Mouse (Mus musculus) monocyte, adult 5-6 weeks (primary cell): ENCODE data around the gene Gm11060. TPM values are rescaled to one million over a fixed set of nuclear protein-coding genes. Genes with fewer than 3 reads are reported as not detected.

ENCODE experiments used
- ATAC-seq: fragments of 153-309, 156-312 bp; replicated peaks from 2 replicates; pipeline ENCODE4 v1.8.0; 2017; ENCODE audit warnings: mild to moderate bottlenecking; ENCODE audit not compliant: low TSS enrichment, insufficient number of reproducible peaks, severe bottlenecking, poor library complexity, low FRiP score
- total RNA-seq: library from RNA; stranded (forward); fragments of 200-1000, 200-491, 200-594 nt; gene quantifications from 3 replicates; pipeline ENCODE4 v1.2.3, GENCODE M21; 2017

Gene Gm11060
- total RNA-seq, 1 experiment from 2014 or later = not detected

DNA sequence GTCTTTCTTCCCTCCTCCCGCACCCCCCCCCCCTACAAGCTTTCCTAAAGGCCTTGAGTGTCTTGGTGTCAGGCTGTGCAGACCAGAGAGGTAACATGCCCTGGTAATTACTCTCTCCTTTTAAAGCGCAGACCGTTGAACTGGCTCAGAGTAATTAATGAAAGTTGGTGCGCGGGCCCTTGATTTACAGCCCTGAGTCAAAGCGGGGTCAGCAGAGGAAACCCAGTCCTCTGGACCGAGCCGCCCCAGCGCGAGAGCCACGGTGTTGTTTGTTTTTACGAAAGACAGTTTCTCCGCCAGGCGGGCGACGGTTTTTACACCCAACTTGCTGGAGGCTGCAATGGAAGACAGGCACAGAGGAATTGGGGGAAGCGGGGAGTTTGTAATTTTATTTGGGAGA lies 40.5 kb downstream of the Gm11060 start:
- ATAC-seq = no peak

GRCm38 (mm10) chr2:105132933-105133795 lies 41.3 kb downstream of the Gm11060 start:
- no peak for ATAC-seq

DNA sequence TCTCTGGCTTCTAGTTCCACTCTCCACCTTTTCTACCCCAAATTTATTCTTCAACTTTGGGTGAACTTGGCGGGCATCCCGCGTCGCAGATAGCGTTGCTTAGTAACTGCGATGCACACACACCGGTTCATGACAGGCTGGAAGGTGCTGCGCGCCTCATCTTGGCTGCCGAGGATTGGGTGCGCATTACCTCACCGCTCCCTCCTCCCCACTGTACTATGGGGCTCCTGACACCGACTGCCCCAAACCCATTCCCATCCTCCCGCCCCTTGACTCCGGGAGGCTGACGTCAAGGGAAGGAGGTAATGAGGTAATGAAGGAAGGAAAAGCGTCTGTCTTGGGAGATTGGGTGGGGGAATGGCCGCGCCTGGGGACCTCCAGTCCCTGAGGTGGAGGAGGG lies 42.5 kb downstream of the Gm11060 start:
- ATAC-seq = no peak

GRCm38 (mm10) chr2:105139471-105139870 lies 47.7 kb downstream of the Gm11060 start:
- ATAC-seq = no peak

DNA sequence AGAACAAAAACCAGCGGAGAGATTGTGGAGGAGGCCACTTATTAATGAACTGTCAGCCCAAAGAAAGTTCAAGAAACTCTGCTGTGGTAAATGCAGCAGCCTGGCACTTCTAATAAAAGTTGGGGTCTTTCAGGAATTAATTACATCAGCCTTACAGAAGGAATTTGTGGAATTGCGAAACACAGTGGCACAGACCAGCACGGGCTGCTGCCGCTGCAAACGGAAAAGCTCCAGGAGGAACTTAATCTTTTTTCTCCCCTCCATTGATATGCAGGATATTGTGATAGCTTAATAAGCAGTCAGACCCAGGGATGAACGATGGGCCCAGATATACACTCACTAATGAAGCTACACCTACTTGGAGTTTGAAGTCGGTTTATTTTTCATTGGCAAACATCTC lies 49.6 kb downstream of the Gm11060 start:
- no peak for ATAC-seq

Other genes with a start within 250 kb of the Gm11060 start
- gene Prrg4, start 242.1 kb upstream of the Gm11060 start, total RNA-seq = 1.8 to 2.7 TPM (median 2.4 TPM) in 3 replicates
- 6.2 to 29.1 TPM in 2 of 3 replicates, not detected in the other for gene Ccdc73, start 224.2 kb upstream of the Gm11060 start, total RNA-seq
- gene Eif3m, start 74.9 kb upstream of the Gm11060 start, total RNA-seq = 154 to 209 TPM (median 184 TPM) in 3 replicates
- 0.53 TPM in 1 of 3 replicates, not detected in the others for gene Wt1, start 34.5 kb downstream of the Gm11060 start, total RNA-seq
- gene Them7, start 132.3 kb downstream of the Gm11060 start, total RNA-seq = not detected in 3 replicates